22 mouse cellular contexts compared by ENCODE assay signal in the genomic region with DNA sequence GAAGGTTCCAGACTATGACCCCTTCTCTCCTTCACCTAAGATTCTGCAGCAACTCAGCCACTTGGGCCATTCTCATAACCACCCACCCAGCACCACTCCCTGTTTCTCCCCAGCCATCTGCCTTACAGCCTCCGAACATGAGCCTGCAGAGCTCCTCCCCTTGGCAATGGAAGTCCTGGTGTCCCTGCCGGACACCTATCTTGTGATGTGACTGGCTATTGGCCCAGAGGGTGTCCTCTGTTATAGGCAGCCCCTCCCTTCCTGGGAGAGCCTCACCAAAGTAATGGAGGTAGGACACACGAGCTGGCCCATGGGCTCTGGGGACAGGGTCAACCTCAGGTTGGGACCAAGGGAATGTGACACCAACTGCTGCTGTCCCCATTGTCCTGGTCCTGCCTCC. TPM values are rescaled to one million over a fixed set of nuclear protein-coding genes. Genes with fewer than 3 reads are reported as not detected.
A peak's percentile ranks its signal among the peaks of the same experiment; 100 is the strongest.
DNase-seq lines count a peak whose midpoint lies in the region; ATAC-seq and TF ChIP-seq lines count a peak whose summit lies in the region.
"Had no signal": no experiment of that assay in that cellular context is flagged by ENCODE, and none has a peak within 500 bp of the region (broad histone marks: within the 10 kb centered on the region; RNA-seq: fewer than 3 reads in every experiment).

No protein-coding gene starts in this region.

- DNase-seq in gastrocnemius, adult 2 months: peak; percentile 84
- no peak for DNase-seq in gastrocnemius, postnatal 10 days
- peak; percentile 27 for DNase-seq in brain, adult 2 months (ENCODE audit: low read depth, low spot score)
- peak; percentile 31 for DNase-seq in gastrocnemius, postnatal 14 days
- peak; percentile 40 to 48 for DNase-seq in heart, postnatal 36 days
- no peak for DNase-seq in spleen, adult 12 weeks (ENCODE audit: low spot score)
- DNase-seq: adrenal gland, postnatal 36 days; B cell, adult 2 months; cerebellum, adult 11 months; kidney, postnatal 36 days; lung, adult 2 months; lung, postnatal 14 days; right cerebral cortex, adult 18-20 months had no signal

- peak overlapping the region; percentile 100 for H3K27ac ChIP-seq in gastrocnemius, adult 2 months
- H3K27ac ChIP-seq: embryonic facial prominence, embryonic 15.5 days; forebrain, embryonic 15.5 days; hindbrain, embryonic 12.5 days; limb, embryonic 12.5 days; midbrain, embryonic 12.5 days; neural tube, embryonic 15.5 days had no signal

- intact Hi-C loops in gastrocnemius, adult 2 months (cut with DNase I): loop anchor here (5.0 kb wide), 1 partner anchor 36 kb away; no protein-coding TSS in a partner anchor
- intact Hi-C loops in gastrocnemius, postnatal 14 days (cut with DNase I; ENCODE audit: low total_unique reads): loop anchor here (5.0 kb wide), 1 partner anchor 36 kb away; no protein-coding TSS in a partner anchor
- intact Hi-C loops in heart, postnatal 36 days (cut with DNase I): no loop called here

- no peak for TF ChIP-seq CTCF in gastrocnemius, adult 2 months (IDR thresholded peaks at IDR 0.05)

- no peak overlapping the region for H3K4me3 ChIP-seq in gastrocnemius, adult 2 months
- H3K4me3 ChIP-seq: embryonic facial prominence, embryonic 15.5 days; forebrain, embryonic 15.5 days; hindbrain, embryonic 12.5 days; limb, embryonic 12.5 days; midbrain, embryonic 12.5 days; neural tube, embryonic 15.5 days had no signal

- no peak for ATAC-seq in erythroblast, adult 5-6 weeks (replicated peaks; ENCODE audit: low FRiP score, poor library complexity, severe bottlenecking)
- ATAC-seq: forebrain, embryonic 15.5 days; intestine, postnatal 0 days; Patski had no signal

RNA-seq across cellular contexts. Expression of a gene that starts 10.4 kb away (rescaled TPM):
- 100 to 1,000 TPM in 1 of 2 experiments, 10 to 100 TPM in 1; 70.0 to 124 TPM for total RNA-seq in gastrocnemius, adult 2 months (2021)
- 10 to 100 TPM; 60.4 to 64.9 TPM for total RNA-seq in gastrocnemius, postnatal 10 days (2021)
- 10 to 100 TPM; 30.2 to 51.0 TPM for total RNA-seq in gastrocnemius, postnatal 14 days (2021)
- 10 to 100 TPM; 43.8 to 61.4 TPM for total RNA-seq in heart, postnatal 36 days (2021)
- total RNA-seq in erythroblast, adult 5-6 weeks (2015; ENCODE audit: low replicate concordance): 3.3 and 8.6 TPM in 2 replicates
- 2.9 and 11.7 TPM in 2 replicates for total RNA-seq in erythroblast, adult 5-6 weeks (2017; ENCODE audit: low replicate concordance)

Comparison
In these comparisons a context has a peak if more than half of its experiments do, and no peak if none do; other contexts are left out.
1. DNase-seq: peak in gastrocnemius, adult 2 months (single experiment), brain, adult 2 months (single experiment), gastrocnemius, postnatal 14 days (single experiment) and heart, postnatal 36 days (2 of 2); none in gastrocnemius, postnatal 10 days (single experiment) and spleen, adult 12 weeks (single experiment).